Mouse (Mus musculus): ENCODE measurements around the gene Srgn.
"Not testable (repeated sequence)": the region's sequence is repeated elsewhere in the genome, so short reads cannot be mapped to it uniquely, and the experiment has no call there.

The Srgn gene

GRCm38 (mm10) chr10:62522346-62522950, 4.8 kb downstream of the Srgn start:
- DNase-seq (ENCODE audit: low read depth in 1 of 2, low spot score in 2 of 2) = no peak

GRCm38 (mm10) chr10:62521763-62522162, 5.5 kb downstream of the Srgn start:
- no peak for DNase-seq (ENCODE audit: low read depth in 1 of 2, low spot score in 2 of 2)

DNA sequence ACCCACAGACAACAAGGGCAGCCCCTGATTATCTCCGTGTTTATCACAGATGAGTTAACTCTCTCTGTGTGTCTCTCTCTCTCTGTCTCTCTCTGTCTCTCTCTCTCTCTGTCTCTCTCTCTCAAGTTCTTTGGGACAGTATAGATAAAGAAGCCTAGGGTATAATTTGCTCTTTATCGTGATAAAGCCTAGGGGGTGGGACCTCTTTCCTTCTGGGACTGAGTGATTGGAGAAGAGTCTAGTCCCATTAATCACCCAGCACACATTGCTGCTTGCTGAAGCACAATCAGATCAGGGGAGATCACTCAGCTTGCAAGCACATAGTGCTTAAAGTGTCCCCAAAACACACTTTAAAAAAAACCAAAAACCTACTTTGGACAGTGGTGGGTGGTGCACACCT, 6.3 kb downstream of the Srgn start:
- no peak for DNase-seq (ENCODE audit: low read depth in 1 of 2, low spot score in 2 of 2)

GRCm38 (mm10) chr10:62517511-62517910, 9.7 kb downstream of the Srgn start:
- DNase-seq (ENCODE audit: low read depth in 1 of 2, low spot score in 2 of 2) = no peak

- no peak for DNase-seq (ENCODE audit: low read depth in 1 of 2, low spot score in 2 of 2)
Measured at GRCm38 (mm10) chr10:62512855-62513254, 14.4 kb downstream of the Srgn start.

GRCm38 (mm10) chr10:62511528-62511927, 15.7 kb downstream of the Srgn start:
- no peak for DNase-seq (ENCODE audit: low read depth in 1 of 2, low spot score in 2 of 2)

GRCm38 (mm10) chr10:62509032-62509656, 18.1 kb downstream of the Srgn start:
- peak in 1 of 2 experiments; percentile 70 for DNase-seq (ENCODE audit: low read depth in 1 of 2, low spot score in 2 of 2)

DNA sequence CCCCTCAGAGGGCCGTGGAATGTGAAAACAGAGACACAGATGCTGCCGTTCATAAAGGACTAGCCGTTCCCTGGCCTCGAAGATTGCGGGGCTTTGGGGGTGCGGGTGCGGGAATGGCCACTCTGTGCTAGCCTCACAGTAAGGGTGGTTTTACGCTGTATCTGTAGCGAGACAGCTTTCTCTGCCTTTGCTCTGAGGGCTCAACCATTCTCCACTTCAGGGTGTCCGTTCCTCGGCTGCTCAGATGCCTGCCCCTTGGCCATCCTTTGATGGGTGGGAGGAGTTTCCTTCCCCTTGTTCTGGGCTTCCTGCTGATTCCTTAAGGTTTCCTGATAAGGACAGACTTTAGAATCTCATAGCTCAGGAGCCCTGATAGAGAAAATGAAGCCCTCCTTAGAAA, 18.8 kb downstream of the Srgn start:
- DNase-seq (ENCODE audit: low read depth in 1 of 2, low spot score in 2 of 2) = no peak

GRCm38 (mm10) chr10:62507591-62508308, 19.5 kb downstream of the Srgn start:
- DNase-seq (ENCODE audit: low read depth in 1 of 2, low spot score in 2 of 2) = peak in 1 of 2 experiments; percentile 88

- no peak for DNase-seq (ENCODE audit: low read depth in 1 of 2, low spot score in 2 of 2)
Measured at GRCm38 (mm10) chr10:62507071-62507470, 20.2 kb downstream of the Srgn start.

GRCm38 (mm10) chr10:62506019-62506556, 21.2 kb downstream of the Srgn start:
- DNase-seq (ENCODE audit: low read depth in 1 of 2, low spot score in 2 of 2) = peak in 1 of 2 experiments; percentile 59

DNA sequence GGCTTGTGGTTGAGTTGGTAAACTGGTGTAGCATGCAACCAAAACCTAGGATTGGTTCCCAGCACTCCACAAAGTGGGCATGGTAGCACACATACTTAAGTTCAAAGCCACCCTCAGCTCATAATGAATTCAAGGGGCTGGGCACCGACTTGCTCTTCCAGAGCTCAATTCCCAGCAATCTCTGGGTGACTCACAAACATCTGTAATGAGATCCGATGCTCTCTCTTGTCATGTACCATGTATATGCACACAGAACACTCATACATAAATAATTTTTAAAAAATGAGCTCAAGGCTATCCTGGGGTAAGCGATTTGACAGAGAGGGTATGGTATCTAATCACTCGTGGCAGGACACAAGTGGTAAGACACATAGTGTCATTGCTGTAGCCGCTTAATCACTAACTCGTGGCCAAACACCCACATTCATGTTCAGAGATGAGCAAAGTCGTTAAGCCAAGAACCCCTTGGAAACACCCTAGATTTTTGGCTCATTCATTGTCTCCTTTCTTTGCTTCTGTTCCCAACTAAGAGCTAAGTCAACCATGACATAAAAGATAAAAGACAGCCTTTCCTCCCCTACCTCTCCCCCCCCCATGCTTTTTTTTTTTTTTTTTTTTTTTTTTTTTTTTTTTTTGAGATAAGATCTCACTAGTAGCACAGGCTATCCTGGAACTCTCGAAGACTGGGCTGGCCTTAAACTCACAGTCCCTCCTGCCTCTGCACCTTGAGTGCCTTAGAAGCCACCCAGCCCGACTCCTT, 21.8 kb downstream of the Srgn start:
- no peak for DNase-seq (ENCODE audit: low read depth in 1 of 2, low spot score in 2 of 2)

- no peak for DNase-seq (ENCODE audit: low read depth in 1 of 2, low spot score in 2 of 2)
Measured at GRCm38 (mm10) chr10:62503836-62504628, 23.2 kb downstream of the Srgn start.

- no peak for DNase-seq (ENCODE audit: low read depth in 1 of 2, low spot score in 2 of 2)
Measured at GRCm38 (mm10) chr10:62503353-62503752, 23.9 kb downstream of the Srgn start.

DNA sequence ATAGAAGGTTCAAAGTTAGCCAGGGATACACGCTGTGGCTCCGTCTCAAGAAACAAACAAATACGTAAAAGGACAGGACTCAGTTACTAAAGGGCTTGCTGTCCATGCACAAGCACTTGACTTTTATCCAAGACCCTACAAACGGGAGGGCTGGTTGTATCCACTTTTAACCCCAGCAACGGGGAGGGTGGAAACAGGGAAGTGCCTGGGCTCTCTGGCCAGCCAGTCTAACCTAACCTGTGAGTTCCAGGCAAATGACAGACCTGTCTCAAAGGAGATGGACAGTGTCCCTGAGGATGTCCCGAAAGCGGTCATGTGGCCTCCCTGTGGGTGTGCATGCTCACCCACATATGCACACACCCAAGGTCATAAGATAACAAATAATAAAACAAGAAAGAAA, 25.3 kb downstream of the Srgn start:
- DNase-seq (ENCODE audit: low read depth in 1 of 2, low spot score in 2 of 2) = no peak

- DNase-seq (ENCODE audit: low read depth in 1 of 2, low spot score in 2 of 2) = no peak
Measured at GRCm38 (mm10) chr10:62500916-62501615, 26.2 kb downstream of the Srgn start.

DNA sequence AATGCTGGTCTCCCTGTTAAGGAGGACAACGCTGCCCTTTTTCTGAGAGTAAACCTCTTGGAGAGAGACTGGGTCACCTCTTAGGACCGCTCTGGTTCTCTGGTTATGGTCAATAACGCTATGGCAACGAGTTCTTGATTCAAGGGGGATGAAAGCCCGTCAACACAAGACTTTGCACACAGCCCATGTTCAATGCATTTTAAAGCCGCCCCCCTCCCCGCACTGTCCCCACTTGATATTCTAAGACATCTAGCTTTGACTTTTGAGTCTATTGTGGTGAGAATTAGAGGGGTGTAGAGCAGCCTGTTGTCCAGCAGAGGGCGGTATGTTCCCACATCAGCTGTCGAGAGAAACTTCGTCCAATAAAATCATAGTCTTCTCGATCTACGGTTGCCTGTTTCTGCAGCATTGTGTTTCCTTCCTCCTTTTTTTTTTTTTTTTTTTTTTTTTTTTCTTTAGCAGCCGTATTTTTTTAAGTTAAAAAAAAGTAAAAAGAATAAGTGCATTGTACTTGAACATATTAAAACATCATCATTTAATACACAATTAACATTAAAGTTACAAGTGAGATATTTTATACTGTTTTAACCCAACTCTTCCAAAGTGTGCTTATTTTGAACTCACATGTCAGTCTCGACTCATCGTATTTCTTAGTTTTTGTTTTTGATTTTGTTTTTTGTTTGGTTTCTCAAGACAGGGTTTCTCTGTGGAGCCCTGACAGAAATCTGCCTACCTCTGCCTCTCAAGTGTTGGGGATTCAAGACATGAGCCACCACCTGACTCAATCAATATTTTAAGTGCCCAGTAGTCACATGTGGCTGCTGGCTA, 26.9 kb downstream of the Srgn start:
- DNase-seq (ENCODE audit: low read depth in 1 of 2, low spot score in 2 of 2) = no peak

DNA sequence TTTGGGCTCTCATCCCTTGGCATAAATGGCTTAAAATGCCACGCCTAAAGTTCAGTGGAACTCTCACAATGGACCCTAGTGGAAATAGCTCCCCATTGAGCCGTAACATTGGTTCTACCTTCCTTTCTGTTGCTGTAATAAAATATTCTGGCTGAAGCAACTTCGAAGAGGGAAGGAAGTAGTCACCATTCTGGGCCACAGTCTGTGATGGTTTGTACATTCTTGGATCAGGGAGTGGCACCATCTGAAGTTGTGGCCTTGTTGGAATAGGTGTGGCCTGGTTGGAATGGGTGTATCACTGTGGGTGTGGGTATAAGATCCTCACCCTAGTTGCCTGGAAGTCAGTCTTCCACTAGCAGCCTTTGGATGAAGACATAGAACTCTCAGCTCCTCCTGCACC, 35.6 kb downstream of the Srgn start:
- not testable (repeated sequence) for DNase-seq (ENCODE audit: low read depth in 1 of 2, low spot score in 2 of 2)

- DNase-seq (ENCODE audit: low read depth in 1 of 2, low spot score in 2 of 2) = no peak
Measured at GRCm38 (mm10) chr10:62488266-62488665, 39.0 kb downstream of the Srgn start.
